Mouse (Mus musculus): Measurements from ENCODE around the gene Zfand3.

Gene Zfand3

DNA sequence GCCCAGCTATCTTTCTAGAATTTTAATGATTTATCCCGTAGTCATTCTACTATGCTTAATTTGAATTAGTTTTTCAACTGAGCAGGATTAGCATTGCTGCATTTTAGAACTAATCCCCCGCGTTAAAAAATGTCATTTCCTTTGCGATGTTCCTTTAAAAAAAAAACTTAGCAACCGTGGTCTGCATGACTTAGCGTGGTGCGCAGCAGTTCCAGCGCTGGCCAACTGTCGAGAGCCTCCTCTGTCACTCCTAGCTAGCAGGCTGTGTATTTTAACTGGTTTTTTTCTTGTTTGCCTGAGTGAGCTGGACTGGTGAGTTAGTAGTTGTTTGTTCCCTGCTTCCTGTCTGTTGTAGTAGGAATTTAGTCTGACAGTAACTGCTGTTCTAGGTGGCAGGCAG, 48.9 kb downstream of the Zfand3 start:
- peak; percentile 32 for DNase-seq

DNA sequence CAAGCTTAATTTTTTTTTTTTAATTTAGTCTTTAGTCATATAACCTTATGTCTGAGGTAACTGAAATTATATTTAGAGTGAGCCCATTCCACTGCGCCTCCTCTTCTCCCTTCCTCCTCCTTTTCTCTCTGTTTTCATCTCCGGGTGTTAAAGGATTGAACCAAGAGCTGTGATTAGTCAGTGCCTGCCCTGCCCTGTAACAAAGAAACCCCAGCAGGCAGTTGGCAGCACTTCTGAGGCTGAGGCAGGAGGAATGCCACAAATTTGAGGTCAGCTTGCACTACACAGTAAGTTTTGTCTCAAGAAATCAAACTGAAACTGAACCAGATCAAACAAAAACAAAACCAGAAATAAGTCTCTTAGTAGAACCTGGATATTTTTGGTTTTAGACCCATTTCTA, 49.3 kb downstream of the Zfand3 start:
- no peak for DNase-seq

GRCm38 (mm10) chr17:30056226-30056625, 51.7 kb downstream of the Zfand3 start:
- DNase-seq, result no peak

DNA sequence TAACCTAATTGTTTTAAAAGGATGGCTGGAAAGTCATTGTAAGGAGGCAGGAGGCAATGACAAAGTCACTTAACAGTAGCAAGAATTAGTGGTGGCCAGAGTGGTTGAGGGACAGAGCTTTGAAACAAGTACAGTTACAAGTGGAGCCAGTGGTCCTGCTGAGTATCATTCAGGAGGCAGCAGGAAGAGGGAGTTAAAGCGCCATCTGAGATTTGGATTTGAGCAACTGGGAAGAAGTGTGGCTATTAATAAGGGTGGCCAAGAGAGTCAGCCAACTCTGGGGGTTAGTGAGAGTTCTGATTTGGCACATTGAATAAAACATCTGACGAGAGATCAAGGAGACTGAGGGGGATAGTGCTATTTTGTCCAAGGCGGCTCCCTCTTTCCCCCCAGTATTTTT, 54.1 kb downstream of the Zfand3 start:
- no peak for DNase-seq

GRCm38 (mm10) chr17:30059066-30059465, 54.5 kb downstream of the Zfand3 start:
- no peak for DNase-seq

GRCm38 (mm10) chr17:30061100-30061837, 56.7 kb downstream of the Zfand3 start:
- DNase-seq, result no peak

DNA sequence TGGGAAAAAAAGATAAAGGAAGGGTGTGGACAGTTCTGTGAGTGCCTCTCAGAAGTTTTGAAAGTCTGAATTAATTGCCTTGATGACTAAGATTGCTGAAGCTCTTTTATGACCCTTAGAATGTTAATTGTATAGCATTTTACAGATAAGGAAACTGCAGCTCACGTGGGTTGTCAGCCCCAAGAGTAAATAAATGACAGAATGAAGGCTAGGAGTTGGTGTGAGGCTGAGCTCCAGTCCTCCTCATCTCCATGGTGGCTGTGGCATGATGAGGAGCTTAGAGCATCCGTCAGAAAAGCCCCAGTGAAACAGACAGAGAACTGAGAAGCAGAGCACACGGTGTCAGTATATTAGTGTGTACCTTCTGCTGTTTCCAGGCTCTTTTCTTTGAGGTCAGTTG, 59.3 kb downstream of the Zfand3 start:
- no peak for DNase-seq

GRCm38 (mm10) chr17:30064746-30065145, 60.2 kb downstream of the Zfand3 start:
- no peak for DNase-seq

DNA sequence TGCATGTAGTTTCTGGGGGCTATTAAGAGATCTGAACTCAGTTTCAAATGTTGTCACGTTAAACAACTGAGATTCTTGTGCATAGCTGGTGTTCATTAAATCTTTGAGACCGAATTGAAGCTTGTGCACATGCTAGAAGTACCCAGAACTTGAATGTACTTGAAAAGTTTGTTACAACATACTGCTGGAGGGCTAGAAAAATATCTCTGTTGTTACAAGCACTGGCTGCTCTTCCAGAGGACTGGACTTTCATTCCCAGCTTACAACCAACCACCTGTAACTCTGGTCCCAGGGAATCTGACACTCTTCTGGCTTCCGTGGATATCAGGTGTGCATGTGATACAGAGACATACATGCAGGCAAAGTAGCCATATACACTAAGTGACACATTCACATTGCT, 65.2 kb downstream of the Zfand3 start:
- DNase-seq, result no peak

GRCm38 (mm10) chr17:30070631-30071030, 66.1 kb downstream of the Zfand3 start:
- no peak for DNase-seq

DNA sequence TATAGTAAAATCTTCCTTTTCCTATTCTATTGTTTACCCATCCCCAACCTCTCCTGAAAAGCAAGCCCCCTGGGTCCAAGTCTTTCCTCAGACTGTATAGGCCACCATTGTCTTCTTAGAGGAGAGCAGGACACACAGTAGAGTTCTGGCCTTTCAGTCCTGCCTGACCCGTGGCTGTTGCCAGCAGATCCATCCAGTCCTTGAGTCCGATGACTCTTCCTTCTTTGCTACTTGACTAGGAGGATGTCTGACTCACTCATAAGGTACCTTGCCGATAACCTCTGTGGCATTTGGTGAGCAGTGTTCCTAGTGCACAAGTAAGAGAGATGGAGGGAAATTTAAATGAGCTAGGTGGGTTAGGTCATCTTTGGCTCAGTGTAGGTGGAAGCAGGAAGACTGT, 68.1 kb downstream of the Zfand3 start:
- no peak for DNase-seq

DNA sequence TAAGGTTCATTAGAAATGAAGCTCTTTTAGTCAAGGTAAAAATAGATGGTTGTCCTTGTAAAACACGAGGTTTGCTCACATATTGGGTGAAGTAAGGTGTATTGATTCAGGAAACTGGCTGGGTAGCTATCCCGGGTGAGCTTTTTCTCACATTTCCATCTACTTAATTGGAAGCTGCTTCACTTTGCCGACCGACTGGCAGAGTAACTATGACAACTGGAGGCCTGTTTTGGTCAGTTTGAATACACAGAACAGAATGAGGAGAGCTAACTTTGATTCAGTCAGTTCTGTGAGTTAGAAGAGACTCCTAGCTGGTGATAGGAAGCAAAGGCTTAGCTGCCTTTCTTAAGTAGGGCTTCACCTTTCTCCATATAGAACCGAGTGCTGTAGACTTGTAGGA, 71.4 kb downstream of the Zfand3 start:
- no peak for DNase-seq

DNA sequence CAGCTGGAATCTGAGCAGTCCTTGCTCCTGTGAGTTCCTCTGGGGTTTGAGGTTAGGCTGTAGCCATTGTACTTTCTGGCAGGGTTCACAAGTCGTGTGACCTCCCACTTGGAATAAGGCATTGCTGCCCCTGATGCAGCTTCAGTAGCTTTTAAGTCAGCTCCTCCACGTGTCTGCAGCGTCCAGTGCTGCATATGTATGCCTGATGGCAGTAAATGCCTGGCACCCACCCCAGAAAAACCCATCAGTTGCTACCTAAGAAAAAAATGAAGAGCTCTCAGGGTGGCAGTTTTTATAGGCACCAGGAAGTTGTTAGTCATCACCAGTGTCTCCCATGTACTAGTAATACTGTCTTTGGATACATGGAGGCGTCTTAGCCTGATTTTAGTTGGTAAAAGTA, 79.5 kb downstream of the Zfand3 start:
- DNase-seq, result no peak

- no peak for DNase-seq
Measured at GRCm38 (mm10) chr17:30086695-30087094, 82.2 kb downstream of the Zfand3 start.

GRCm38 (mm10) chr17:30088431-30088830, 83.9 kb downstream of the Zfand3 start:
- DNase-seq, result no peak

DNA sequence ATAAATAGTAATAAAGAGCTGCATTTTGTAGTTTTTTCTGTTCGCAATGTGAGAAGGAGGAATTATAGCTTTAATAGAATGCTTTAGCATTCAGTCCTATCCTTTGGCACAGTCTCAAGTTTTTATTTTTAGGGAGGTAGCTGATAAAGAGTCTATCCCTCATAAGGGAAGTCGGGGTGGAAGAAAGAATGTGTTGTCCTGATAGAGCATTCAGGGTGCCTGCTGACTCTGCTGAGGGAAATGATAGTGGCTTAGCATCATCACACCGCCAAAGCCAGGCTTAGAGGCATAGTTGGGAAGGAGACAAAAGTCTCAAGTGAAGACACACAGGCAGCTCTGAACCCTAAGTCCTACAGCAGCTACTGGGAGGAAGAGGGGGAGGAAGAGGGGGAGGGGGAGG, 85.9 kb downstream of the Zfand3 start:
- no peak for DNase-seq

DNA sequence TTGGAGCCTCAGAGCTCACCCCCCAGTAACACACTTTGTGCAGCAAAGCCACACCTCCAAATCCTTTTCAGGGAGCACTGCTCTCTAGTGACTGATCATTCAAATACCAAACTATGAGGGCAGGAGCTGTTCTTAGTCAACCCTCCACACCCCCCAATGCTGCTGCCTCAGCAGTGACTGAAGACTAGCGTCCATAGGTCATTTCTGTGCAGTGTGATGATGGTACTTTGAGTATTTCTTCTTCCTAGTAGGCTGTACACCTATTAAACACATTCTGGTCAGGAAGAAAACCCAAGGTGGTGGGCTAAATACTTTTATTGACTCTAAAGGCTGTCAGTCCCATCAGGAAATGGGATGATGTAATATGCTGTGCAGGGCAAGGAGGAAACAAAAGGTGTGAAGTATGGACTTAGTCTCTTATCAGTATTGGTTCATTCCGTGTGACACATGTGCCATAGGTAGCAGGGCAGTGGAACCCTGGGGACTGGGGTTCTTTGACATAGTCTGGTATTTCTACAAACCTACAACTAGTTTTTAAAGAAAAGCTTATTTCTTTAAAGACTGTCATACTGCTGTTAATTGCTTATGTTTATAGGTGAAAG, 88.7 kb downstream of the Zfand3 start:
- DNase-seq, result no peak

DNA sequence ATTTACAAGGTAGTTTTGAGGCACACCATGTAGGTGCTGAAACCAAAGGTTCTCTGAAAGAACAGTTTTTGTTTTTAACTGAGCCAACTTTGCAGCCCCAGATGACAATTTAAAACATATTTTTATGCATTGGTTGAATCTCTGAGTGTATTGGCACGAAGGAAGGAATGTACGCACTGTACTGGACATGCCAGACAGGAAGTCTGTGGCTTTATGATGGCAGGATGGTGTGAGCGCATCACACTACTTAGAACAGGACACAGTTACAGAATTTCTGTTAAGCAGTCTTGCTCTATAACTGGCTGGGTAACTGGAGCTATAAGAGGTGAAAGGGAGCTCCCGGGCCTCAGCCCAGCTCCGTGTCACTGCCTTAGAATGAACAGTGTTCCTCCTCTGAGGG, 92.6 kb downstream of the Zfand3 start:
- no peak for DNase-seq

DNA sequence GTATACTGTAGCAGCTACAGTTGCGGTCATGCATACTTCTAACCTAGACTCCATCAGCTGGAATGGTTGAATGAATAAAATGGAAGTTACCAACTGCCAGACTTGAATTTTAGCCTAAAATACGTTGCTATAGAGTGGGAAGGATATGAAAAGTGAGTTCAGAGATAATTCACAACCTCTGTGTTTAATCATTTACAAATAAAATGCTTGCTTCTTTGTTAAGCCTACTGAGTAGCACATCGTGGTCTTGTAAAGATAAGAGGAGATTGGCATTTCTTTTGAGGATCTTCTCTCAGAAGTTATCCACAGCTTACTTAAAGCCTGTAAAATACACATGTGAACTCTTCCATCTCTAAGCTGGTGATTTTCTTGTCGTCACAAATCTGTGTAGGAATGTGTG, 93.1 kb downstream of the Zfand3 start:
- DNase-seq, result no peak

DNA sequence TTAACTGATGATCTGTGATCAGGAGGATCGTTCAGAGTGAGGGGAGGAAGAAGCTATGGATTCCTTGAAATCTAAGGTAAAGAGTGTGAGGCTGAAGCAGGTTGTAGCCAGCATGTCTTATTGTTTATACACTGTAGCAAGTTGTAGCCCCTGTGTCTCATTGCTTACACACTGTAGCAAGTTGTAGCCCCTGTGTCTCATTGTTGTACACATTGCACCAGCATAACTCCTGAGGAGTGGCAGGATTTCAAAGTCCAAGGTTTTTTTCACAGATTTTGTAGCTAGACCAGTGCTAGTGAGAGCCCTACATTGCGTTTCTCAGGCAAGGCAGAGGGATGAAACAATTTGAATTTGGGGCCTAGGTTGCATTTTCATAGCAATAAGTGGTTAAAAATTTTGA, 95.1 kb downstream of the Zfand3 start:
- no peak for DNase-seq

GRCm38 (mm10) chr17:30101801-30102200, 97.3 kb downstream of the Zfand3 start:
- no peak for DNase-seq

DNA sequence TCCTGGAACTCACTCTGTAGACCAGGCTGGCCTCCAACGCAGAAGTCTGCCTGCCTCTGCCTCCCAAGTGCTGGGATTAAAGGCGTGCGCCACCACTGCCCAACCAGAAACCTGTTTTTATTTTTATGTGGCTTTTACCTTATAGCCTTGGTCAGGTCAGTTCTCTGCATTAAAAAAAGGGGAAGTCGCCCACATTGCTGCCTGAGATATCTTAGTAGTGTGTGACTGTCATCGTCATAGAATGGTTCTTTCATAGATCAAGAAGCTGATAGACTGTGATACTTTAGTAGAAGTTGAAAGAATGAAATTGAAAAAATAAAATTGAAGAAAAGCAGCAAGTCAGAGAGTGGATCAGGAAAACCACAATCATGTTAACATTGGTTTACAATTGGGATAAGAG, 98.5 kb downstream of the Zfand3 start:
- DNase-seq, result no peak

DNA sequence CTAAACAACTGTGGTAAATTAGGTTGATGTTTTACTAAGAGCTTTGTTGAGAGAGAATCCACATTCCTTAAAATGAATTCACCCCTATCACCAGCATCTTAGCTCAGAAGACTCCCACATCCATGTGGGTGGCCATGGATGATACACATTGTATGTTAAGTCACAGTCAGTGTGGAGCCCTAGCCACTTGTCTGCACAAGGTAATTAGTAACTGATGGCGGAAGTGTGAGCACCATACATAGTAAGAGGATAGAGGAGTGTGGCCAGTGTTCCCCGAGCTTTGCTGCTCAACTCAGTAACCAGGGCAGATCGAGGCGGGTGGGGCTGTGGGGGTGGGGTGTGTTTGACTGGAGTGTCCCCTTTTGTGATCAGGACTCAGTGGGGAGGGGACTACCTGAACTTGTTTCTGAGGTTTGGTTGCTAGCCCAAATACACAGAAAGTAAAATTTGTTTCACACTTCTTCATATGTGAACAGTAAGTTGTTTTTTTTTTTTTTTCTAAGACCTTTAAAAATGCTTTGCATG, 99.2 kb downstream of the Zfand3 start:
- DNase-seq, result no peak

GRCm38 (mm10) chr17:30105369-30105768, 100.8 kb downstream of the Zfand3 start:
- no peak for DNase-seq

- DNase-seq, result no peak
Measured at GRCm38 (mm10) chr17:30110678-30111077, 106.1 kb downstream of the Zfand3 start.
